Mouse (Mus musculus) cerebellum, adult 2 months (tissue): Measurements from ENCODE around the gene Nsmf. TPM values are rescaled to one million over a fixed set of nuclear protein-coding genes. Genes with fewer than 3 reads are reported as not detected.

ENCODE experiments used
- DNase-seq, 2 experiments: peaks; one replicate each; pipeline ENCODE4 v3.0.0; 2021
- H3K27ac ChIP-seq: fragments of 200-500 bp; 2 replicates; pipeline ENCODE4 v1.5.1; 2012; ENCODE audit warnings: low read length, control low read depth, inconsistent platforms; ENCODE audit not compliant: insufficient read depth
- H3K27me3 ChIP-seq: fragments of 200-500 bp; 2 replicates; pipeline ENCODE4 v1.6.1; 2012; ENCODE audit warnings: inconsistent platforms, mild to moderate bottlenecking, low read length, moderate library complexity; ENCODE audit not compliant: control insufficient read depth, insufficient read depth
- H3K4me1 ChIP-seq: fragments of 200-500 bp; 2 replicates; pipeline ENCODE4 v1.6.1; 2011; ENCODE audit warnings: low read length; ENCODE audit not compliant: control insufficient read depth, insufficient read depth
- H3K4me3 ChIP-seq: fragments of 200-500 bp; replicated peaks from 2 replicates; pipeline ENCODE3; 2011; ENCODE audit warnings: mild to moderate bottlenecking, low read depth, low read length, control low read depth; ENCODE audit not compliant: insufficient read depth
- CTCF ChIP-seq: fragments of 200-500 bp; IDR thresholded peaks from 2 replicates; pipeline ENCODE4 v1.5.1; 2011; ENCODE audit warnings: low read depth, mild to moderate bottlenecking, control low read depth, low read length, moderate library complexity, borderline replicate concordance; ENCODE audit not compliant: insufficient read depth
- POLR2A ChIP-seq: fragments of 200-500 bp; IDR thresholded peaks from 2 replicates; pipeline ENCODE4 v1.6.1; 2011; ENCODE audit warnings: low read length, control low read depth, borderline replicate concordance; ENCODE audit not compliant: insufficient read depth
- WGBS: fragments of 180-500 bp; shearing (Covaris S2); methylation state at CpG from one replicate; pipeline ENCODE4 v1.1.7; 2018; 5-methylcytosine and 5-hydroxymethylcytosine counted together
- polyA plus RNA-seq: library from polyadenylated mRNA; depleted of rRNA; stranded (reverse); fragments of >200 nt; gene quantifications from 2 replicates; pipeline ENCODE4 v1.2.3, GENCODE M21; 2012

Gene Nsmf
- polyA plus RNA-seq, 1 experiment = 244 TPM

DNA sequence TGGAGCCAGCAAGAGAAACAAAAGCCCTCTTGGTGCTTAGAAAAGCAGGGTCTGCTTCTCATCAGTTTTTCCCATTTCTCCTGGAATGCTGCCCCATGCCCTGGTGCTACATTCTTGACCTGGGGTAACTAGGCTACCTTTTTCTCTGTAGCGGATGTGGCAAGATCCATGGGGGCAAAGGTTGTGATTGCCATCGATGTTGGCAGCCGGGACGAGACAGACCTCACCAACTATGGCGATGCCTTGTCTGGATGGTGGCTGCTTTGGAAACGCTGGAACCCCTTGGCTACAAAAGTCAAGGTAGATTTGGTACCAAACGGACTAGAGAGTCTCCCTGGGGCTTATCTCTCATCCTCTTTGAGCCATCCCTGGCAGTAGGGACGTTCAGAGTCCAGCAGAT lies 2.7 kb upstream of the Nsmf start:
- H3K4me3 ChIP-seq = no peak overlapping the region
- TF ChIP-seq POLR2A (no peak), CTCF (no peak)
- H3K27ac ChIP-seq = no peak overlapping the region
- no peak for DNase-seq
- H3K4me1 ChIP-seq = peaks cover 12% of the 10 kb centered on the region; the same call in 1 of the 2 replicates
- H3K27me3 ChIP-seq = no peaks in the 10 kb centered on the region
- 68% methylated on average over 8 of the region's 8 CpGs for WGBS

GRCm38 (mm10) chr2:25053101-25053500 lies 1.1 kb upstream of the Nsmf start:
- peaks cover 12% of the 10 kb centered on the region; the same call in 1 of the 2 replicates for H3K4me1 ChIP-seq
- WGBS = 83% methylated on average over 6 of the region's 6 CpGs
- H3K27ac ChIP-seq = no peak overlapping the region
- H3K4me3 ChIP-seq = no peak overlapping the region
- no peak for DNase-seq
- H3K27me3 ChIP-seq = 0 out of 2 replicates have a peak, but pooled peaks cover 1% of the 10 kb centered on the region
- TF ChIP-seq CTCF (no peak), POLR2A (no peak)

- peak; percentile 61 to 65 for DNase-seq
- WGBS = 21% methylated on average over 2 of the region's 2 CpGs
- H3K4me3 ChIP-seq = peak overlapping the region; percentile 69
- H3K4me1 ChIP-seq = peaks cover 12% of the 10 kb centered on the region; the same call in 1 of the 2 replicates
- 0 out of 2 replicates have a peak, but pooled peaks cover 1% of the 10 kb centered on the region for H3K27me3 ChIP-seq
- no peak overlapping the region for H3K27ac ChIP-seq
- TF ChIP-seq POLR2A (no peak), CTCF (no peak)
Measured at GRCm38 (mm10) chr2:25055068-25055405, 882 bp downstream of the Nsmf start.

- H3K4me1 ChIP-seq = peaks cover 12% of the 10 kb centered on the region; the same call in 1 of the 2 replicates
- TF ChIP-seq CTCF (no peak), POLR2A (no peak)
- DNase-seq = no peak
- 0 out of 2 replicates have a peak, but pooled peaks cover 1% of the 10 kb centered on the region for H3K27me3 ChIP-seq
- peak overlapping the region; percentile 69 for H3K4me3 ChIP-seq
- WGBS = 56% methylated on average over 21 of the region's 21 CpGs
- H3K27ac ChIP-seq = no peak overlapping the region
Measured at GRCm38 (mm10) chr2:25055409-25056155, 1.4 kb downstream of the Nsmf start.

GRCm38 (mm10) chr2:25058926-25059325 lies 4.8 kb downstream of the Nsmf start:
- H3K27me3 ChIP-seq = 0 out of 2 replicates have a peak, but pooled peaks cover 1% of the 10 kb centered on the region
- DNase-seq = no peak
- 66% methylated on average over 7 of the region's 7 CpGs for WGBS
- peaks cover 4% of the 10 kb centered on the region; the same call in 1 of the 2 replicates for H3K4me1 ChIP-seq
- H3K4me3 ChIP-seq = no peak overlapping the region
- TF ChIP-seq POLR2A (no peak), CTCF (no peak)
- no peak overlapping the region for H3K27ac ChIP-seq

GRCm38 (mm10) chr2:25063523-25063922 lies 9.4 kb downstream of the Nsmf start:
- Histone ChIP-seq H3K27me3 (no peaks in the 10 kb centered on the region; the same call in 1 of the 2 replicates), H3K4me1 (no peaks in the 10 kb centered on the region), H3K4me3 (no peak overlapping the region), H3K27ac (no peak overlapping the region)
- 97% methylated on average over 5 of the region's 5 CpGs for WGBS
- DNase-seq = no peak
- TF ChIP-seq CTCF (no peak), POLR2A (no peak)

- no peaks in the 10 kb centered on the region for H3K4me1 ChIP-seq
- DNase-seq = no peak
- H3K27me3 ChIP-seq = no peaks in the 10 kb centered on the region; the same call in 1 of the 2 replicates
- H3K4me3 ChIP-seq = no peak overlapping the region
- 95% methylated on average over 1 of the region's 1 CpGs for WGBS
- no peak overlapping the region for H3K27ac ChIP-seq
- TF ChIP-seq POLR2A (no peak), CTCF (no peak)
Measured at GRCm38 (mm10) chr2:25064285-25064684, 10.1 kb downstream of the Nsmf start.

GRCm38 (mm10) chr2:25065537-25065936 lies 11.4 kb downstream of the Nsmf start:
- no peak overlapping the region for H3K4me3 ChIP-seq
- no peak for DNase-seq

More at GRCm38 (mm10) chr2:25065537-25065936, 11.4 kb downstream of the Nsmf start:
- TF ChIP-seq POLR2A = no peak
- TF ChIP-seq CTCF = no peak
- Histone ChIP-seq H3K27ac (no peak overlapping the region), H3K4me1 (no peaks in the 10 kb centered on the region), H3K27me3 (no peaks in the 10 kb centered on the region; the same call in 1 of the 2 replicates)
